Mouse (Mus musculus): Measurements from ENCODE around the gene Tbrg1. TPM values are rescaled to one million over a fixed set of nuclear protein-coding genes. Genes with fewer than 3 reads are reported as not detected.

Gene Tbrg1
- polyA plus RNA-seq, 1 experiment from 2014 or later, result 126 TPM

DNA sequence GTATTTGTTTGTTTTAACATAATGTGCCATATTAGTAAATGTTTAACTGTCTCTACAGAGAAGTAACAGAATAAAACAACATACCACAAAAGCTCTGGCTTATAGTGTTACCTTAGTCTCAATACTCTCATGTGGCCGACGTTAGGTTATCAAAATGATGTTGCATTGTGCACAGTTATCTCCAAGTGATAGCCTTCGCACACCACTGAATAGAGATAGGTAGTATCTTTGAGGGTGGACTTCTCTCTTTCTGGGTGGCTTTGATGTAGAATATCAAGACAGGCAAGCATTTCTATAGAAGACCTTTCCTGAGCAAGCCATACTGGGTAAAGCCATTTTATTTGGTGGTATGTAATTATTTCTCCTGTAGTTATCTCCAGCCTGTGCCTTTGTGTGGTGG is 52.0 kb downstream of the Tbrg1 start:
- no peak overlapping the region for H3K4me2 ChIP-seq (ENCODE audit: low read length)
- no peaks in the 10 kb centered on the region for H3K4me1 ChIP-seq (ENCODE audit: control insufficient read depth in 2 of 2, insufficient read depth in 2 of 2, low read length in 2 of 2)
- no peaks in the 10 kb centered on the region for H3K9me3 ChIP-seq (ENCODE audit: control insufficient read depth, low read length)
- WGBS, result 67% methylated on average over 3 of the region's 3 CpGs
- ATAC-seq (ENCODE audit: insufficient number of reproducible peaks, insufficient read depth, low FRiP score, low read depth), result no peak
- no peaks in the 10 kb centered on the region for H3K27me3 ChIP-seq (ENCODE audit: control insufficient read depth, insufficient read depth, low read length)
- no peaks in the 10 kb centered on the region for H3K36me3 ChIP-seq (ENCODE audit: control insufficient read depth, insufficient read depth, low read length)
- H3K9ac ChIP-seq (ENCODE audit: low read length), result no peak overlapping the region
- no peak overlapping the region for H3K27ac ChIP-seq (replicated peaks in 1 of 2; ENCODE audit: control insufficient read depth in 1 of 2, insufficient read depth in 1 of 2, low read depth in 2 of 2, low read length in 2 of 2)
- H3K4me3 ChIP-seq (ENCODE audit: control insufficient read depth in 1 of 2, insufficient read depth in 1 of 2, low read depth in 1 of 2, low read length in 2 of 2), result no peak overlapping the region

GRCm38 (mm10) chr9:37600538-37601205 is 56.4 kb downstream of the Tbrg1 start:
- no peak overlapping the region for H3K4me2 ChIP-seq (ENCODE audit: low read length)
- H3K4me3 ChIP-seq (ENCODE audit: control insufficient read depth in 1 of 2, insufficient read depth in 1 of 2, low read depth in 1 of 2, low read length in 2 of 2), result no peak overlapping the region
- ATAC-seq (ENCODE audit: insufficient number of reproducible peaks, insufficient read depth, low FRiP score, low read depth), result no peak
- no peak overlapping the region for H3K9ac ChIP-seq (ENCODE audit: low read length)
- no peaks in the 10 kb centered on the region for H3K9me3 ChIP-seq (ENCODE audit: control insufficient read depth, low read length)
- no peaks in the 10 kb centered on the region for H3K4me1 ChIP-seq (ENCODE audit: control insufficient read depth in 2 of 2, insufficient read depth in 2 of 2, low read length in 2 of 2)
- H3K36me3 ChIP-seq (ENCODE audit: control insufficient read depth, insufficient read depth, low read length), result no peaks in the 10 kb centered on the region
- H3K27ac ChIP-seq (replicated peaks in 1 of 2; ENCODE audit: control insufficient read depth in 1 of 2, insufficient read depth in 1 of 2, low read depth in 2 of 2, low read length in 2 of 2), result no peak overlapping the region
- no peaks in the 10 kb centered on the region for H3K27me3 ChIP-seq (ENCODE audit: control insufficient read depth, insufficient read depth, low read length)
- 70% methylated on average over 2 of the region's 2 CpGs for WGBS

Other genes with a start within 250 kb of the Tbrg1 start
- gene Robo3, start 224.1 kb downstream of the Tbrg1 start, polyA plus RNA-seq (2014; fragmentation: Nextera tagmentation; extraction: Ambion mirVana), result 0.15 and 0.16 TPM in 2 replicates
- 13.8 and 17.5 TPM in 2 replicates for gene Msantd2, start 168.0 kb downstream of the Tbrg1 start, polyA plus RNA-seq (2014; fragmentation: Nextera tagmentation; extraction: Ambion mirVana)
- 78.2 and 81.9 TPM in 2 replicates for gene Esam, start 129.2 kb downstream of the Tbrg1 start, polyA plus RNA-seq (2014; fragmentation: Nextera tagmentation; extraction: Ambion mirVana)
- gene Vsig2, start 118.1 kb downstream of the Tbrg1 start, polyA plus RNA-seq (2014; fragmentation: Nextera tagmentation; extraction: Ambion mirVana), result 0.74 and 1.6 TPM in 2 replicates
- gene Nrgn, start 104.4 kb downstream of the Tbrg1 start, polyA plus RNA-seq (2014; fragmentation: Nextera tagmentation; extraction: Ambion mirVana), result 3.5 and 3.8 TPM in 2 replicates
- gene Siae, start 101.6 kb downstream of the Tbrg1 start, polyA plus RNA-seq (2014; fragmentation: Nextera tagmentation; extraction: Ambion mirVana), result 12.0 and 12.7 TPM in 2 replicates
- gene Spa17, start 43.6 kb downstream of the Tbrg1 start, polyA plus RNA-seq (2014; fragmentation: Nextera tagmentation; extraction: Ambion mirVana), result 6.6 and 7.3 TPM in 2 replicates
- not detected in 2 replicates for gene Panx3, start 11.9 kb upstream of the Tbrg1 start, polyA plus RNA-seq (2014; fragmentation: Nextera tagmentation; extraction: Ambion mirVana)
- not detected in 2 replicates for gene Olfr160, start 58.9 kb upstream of the Tbrg1 start, polyA plus RNA-seq (2014; fragmentation: Nextera tagmentation; extraction: Ambion mirVana)
- not detected in 2 replicates for gene Olfr874, start 87.8 kb upstream of the Tbrg1 start, polyA plus RNA-seq (2014; fragmentation: Nextera tagmentation; extraction: Ambion mirVana)
- not detected in 2 replicates for gene Olfr875, start 114.5 kb upstream of the Tbrg1 start, polyA plus RNA-seq (2014; fragmentation: Nextera tagmentation; extraction: Ambion mirVana)
- gene Olfr876, start 145.7 kb upstream of the Tbrg1 start, polyA plus RNA-seq (2014; fragmentation: Nextera tagmentation; extraction: Ambion mirVana), result not detected in 2 replicates
- gene Olfr877, start 197.0 kb upstream of the Tbrg1 start, polyA plus RNA-seq (2014; fragmentation: Nextera tagmentation; extraction: Ambion mirVana), result not detected in 2 replicates
- gene Olfr145, start 239.4 kb upstream of the Tbrg1 start, polyA plus RNA-seq (2014; fragmentation: Nextera tagmentation; extraction: Ambion mirVana), result not detected in 2 replicates

Data from heart, embryonic 14.5 days (tissue).